Mouse (Mus musculus) heart, adult 2 months (tissue): ENCODE results near the gene Bglap2.

Experiments
- CTCF ChIP-seq: fragments of 200-600 bp; IDR thresholded peaks from 2 replicates; pipeline ENCODE4 v1.8.1; 2022; ENCODE audit warnings: antibody characterized with exemption, mild to moderate bottlenecking, moderate library complexity
- EP300 ChIP-seq: fragments of 200-500 bp; IDR thresholded peaks from 2 replicates; pipeline ENCODE4 v1.6.1; 2011; ENCODE audit warnings: low read depth, low read length, control low read depth; ENCODE audit not compliant: insufficient read depth

DNA sequence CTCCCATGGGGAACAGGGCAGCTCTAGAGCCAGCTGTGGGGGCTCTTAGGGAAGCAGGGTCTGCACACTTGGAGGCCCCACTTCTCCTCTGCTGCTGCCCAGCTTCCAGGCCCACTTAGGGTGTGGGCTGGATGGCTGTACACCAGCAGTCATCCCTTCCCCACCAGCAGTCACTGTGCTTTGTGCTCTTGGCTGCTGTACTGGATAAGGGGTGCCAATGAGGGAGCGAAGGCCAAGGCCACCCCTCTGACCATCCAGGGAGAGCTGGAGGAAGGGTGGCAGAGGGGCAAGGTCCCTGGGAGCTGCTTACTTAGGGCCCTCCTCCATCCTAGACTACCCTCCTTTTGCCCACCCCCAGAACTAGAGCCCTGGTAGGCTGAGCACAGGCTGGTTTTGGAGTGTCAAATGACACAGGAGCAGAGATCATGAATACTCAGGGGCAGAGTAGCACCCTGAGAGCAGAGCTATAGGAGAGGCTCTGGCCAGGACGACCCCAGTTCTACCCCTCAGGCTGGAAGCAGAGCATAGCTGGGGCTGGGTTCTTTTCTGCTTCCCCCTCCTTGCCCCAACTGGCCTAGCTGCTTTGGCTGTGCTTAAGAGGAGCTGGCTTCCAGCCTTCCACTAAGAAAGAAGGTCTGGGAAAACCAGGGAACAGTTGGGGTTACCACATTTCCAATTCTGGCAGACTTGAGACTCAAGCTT lies 16.7 kb downstream of the Bglap2 start:
- TF ChIP-seq CTCF (no peak), EP300 (no peak)
